Mouse (Mus musculus) v-Abl transformed pro-B cells (cell line): ENCODE data around the gene Defa25.
"Not testable (repeated sequence)": the region's sequence is repeated elsewhere in the genome, so short reads cannot be mapped to it uniquely, and the experiment has no call there.

Source experiments
- in situ Hi-C, 2 experiments: fragments of 400-800 bp; cut with MboI; formaldehyde crosslinking; loops; one replicate each; pipeline ENCODE4 v1.15.1; 2025; ENCODE audit not compliant: unreplicated experiment in 2 of 2

Defa25 gene

GRCm38 (mm10) chr8:21084142-21084541 is at the start of gene Defa25:
Gene Defa25, plus strand, starts transcription at chr8:21084442.
- in situ Hi-C loops = not testable (repeated sequence)

- in situ Hi-C loops = not testable (repeated sequence)
Measured at GRCm38 (mm10) chr8:21054747-21055146, 29.5 kb upstream of the Defa25 start, which contains the start of gene Defa23. Gene Defa23, plus strand, starts transcription at chr8:21055047.

DNA sequence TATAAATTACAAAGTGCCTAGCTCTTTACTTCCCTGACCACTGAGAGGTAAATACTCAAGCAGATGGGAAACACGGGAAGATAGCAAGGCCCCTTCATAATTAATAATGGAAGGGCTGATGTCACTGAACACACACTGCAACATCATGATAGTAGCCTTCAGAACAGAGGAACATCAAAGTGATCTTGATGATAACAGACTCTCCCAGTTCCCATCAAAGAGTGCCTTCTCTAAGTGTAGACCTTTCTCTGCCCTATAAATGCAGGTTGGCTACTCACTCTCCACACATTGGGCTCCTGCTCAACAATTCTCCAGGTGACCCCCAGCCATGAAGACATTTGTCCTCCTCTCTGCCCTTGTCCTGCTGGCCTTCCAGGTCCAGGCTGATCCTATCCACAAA is 19.5 kb upstream of the Defa25 start, which contains the start of gene Defa35:
TSS of gene Defa35 (plus strand) at position 301 of the 400 bp plus-strand sequence.
- in situ Hi-C loops = not testable (repeated sequence)

- in situ Hi-C loops = no loop called here
Measured at GRCm38 (mm10) chr8:21093106-21093505, 8.9 kb downstream of the Defa25 start.

DNA sequence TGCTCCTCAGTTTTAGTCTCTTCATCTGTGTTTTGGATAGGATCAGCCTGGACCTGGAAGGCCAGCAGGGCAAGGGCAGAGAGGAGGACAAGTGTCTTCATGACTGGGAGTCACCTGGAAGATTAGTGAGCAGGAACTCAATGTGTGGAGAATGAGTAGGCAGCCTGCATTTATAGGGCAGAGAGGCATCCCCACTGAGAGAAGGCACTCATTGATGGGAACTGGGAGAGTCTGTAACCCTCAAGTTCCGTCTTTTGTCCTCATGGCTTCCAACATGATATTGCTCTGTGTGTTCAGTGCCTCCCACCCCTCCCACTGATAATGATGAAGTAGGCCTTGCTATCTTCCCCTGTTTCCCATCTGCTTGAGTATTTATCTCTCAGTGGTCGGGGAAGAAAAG is 11.7 kb downstream of the Defa25 start, which contains the start of gene Gm14851:
TSS of gene Gm14851 (minus strand) at position 101 of the 400 bp plus-strand sequence.
- in situ Hi-C loops = not testable (repeated sequence)

GRCm38 (mm10) chr8:21134342-21134741 is 50.1 kb downstream of the Defa25 start, which contains the start of gene Defa30:
Gene Defa30, plus strand, starts transcription at chr8:21134642.
- in situ Hi-C loops = not testable (repeated sequence)
